Mouse (Mus musculus): Measurements from ENCODE around the gene Krt72.

Krt72 gene

DNA sequence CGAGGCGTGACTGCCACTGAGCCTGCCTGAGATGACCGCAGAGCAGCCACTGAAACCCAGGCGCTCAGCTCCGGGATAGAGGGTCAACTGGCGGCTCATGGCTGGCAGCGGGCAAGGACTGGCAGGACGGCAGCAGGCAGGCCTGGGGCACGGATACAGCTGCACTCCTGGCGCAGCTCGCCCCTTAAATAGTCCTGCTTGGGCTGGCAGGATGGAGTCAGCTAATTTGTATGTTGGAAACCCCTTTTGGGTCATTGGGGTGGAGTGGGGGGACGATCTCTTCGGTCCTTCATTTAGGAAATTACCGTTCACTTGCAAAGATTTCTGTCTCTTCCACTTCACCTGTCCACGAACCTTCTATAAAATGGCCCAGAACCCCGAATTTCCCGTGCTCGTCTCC, at the start of gene Krt72:
Gene Krt72, minus strand, starts transcription at position 101 of the 400 bp plus-strand sequence.
- DNase-seq, result no peak

DNA sequence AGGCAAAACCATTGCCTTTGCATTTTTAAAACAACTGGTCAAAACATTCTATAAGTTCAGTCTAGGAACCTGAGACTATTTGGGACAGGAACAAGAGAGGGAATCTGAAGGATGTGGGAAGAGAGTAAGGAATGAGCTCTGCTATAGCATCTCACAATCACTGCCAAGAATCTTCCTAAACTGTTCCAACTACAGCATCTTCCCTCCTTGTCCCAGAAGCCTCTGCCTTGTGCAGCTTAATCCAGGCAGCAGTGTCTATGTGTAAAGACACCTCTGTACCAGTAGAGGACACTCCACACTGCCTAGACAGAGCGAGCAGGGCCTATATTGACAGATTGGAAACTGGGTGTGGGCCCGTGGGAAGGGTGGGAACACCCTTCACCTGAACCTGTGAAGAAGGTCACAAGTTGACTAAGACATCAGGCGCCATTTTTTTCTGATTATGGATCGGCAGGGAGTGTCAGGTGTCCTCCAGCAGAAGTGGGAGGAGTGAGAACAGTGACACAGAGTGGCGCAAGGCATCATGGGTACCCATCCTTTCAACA, 48.6 kb upstream of the Krt72 start:
- no peak for DNase-seq

DNA sequence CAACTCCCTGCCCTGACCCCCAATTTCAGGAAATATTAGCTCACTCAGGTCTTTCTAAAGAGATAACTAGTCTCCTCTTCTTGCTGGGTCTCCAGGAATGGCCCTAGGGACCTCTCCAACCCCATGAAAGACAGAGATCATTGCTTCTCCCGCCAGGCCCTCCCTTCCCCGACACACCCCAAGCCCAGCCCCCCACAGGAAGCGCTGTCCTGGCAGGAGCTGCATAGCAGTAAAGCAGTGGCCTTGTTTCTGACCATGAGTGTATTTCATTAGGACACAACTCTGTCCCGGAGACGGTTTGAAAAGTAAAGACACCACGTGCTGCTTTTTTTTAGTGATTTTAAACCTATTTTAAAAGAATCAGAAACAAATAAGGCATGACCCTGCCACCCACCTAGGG, 46.9 kb upstream of the Krt72 start:
- no peak for DNase-seq

- DNase-seq, result no peak
Measured at GRCm38 (mm10) chr15:101829441-101829840, 43.2 kb upstream of the Krt72 start.

DNA sequence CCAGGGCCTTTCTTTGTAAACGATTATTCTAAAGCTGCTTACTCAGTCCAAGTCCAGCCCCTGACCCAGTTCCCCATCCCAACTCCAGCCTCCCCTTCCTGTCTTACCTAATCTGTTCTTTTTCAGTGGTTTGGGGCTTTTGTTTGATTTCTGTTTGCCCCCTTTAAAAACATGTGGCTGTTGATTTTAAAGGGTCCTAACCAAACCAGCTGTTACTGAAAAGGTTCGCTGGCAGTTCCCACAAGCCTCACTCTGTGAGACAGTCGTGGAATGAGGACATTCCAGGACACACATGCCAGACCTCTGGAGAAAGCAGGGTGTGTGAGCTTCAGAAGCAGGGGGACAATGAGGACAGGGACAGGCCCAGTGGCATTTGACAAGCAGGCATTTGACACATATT, 35.5 kb upstream of the Krt72 start:
- DNase-seq, result no peak

- DNase-seq, result no peak
Measured at GRCm38 (mm10) chr15:101817875-101818274, 31.6 kb upstream of the Krt72 start, which contains the start of gene Krt2. TSS of gene Krt2 (minus strand) at chr15:101818169.

- DNase-seq, result no peak
Measured at GRCm38 (mm10) chr15:101803052-101803822, 17.0 kb upstream of the Krt72 start.

DNA sequence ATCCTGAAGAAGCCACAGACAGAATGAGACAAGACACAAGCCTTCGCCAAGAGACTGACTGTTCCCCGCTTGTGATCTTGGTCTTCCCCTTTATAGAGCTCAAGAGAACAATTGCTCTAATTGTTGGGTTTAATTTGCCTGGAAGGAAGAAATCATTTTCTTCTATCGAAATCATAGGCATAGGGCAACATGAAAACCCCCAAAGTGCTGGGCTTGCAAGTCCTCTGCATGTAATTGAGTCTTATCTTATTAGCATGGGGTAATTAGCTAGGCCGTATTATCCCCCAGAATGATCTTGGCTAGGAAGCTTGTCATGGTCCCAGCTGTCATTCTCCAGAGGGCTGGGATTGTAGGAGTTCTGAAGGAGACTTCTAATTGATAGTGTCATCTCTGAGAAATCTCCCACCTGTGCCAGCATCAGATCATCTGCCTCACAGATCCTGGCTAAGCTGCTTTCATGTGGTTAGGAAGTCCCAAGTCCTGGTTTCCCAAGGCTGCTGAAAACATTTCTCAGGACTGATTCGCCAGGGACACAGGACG, 16.1 kb upstream of the Krt72 start, which contains the start of gene Krt73:
Gene Krt73, minus strand, starts transcription at position 51 of the 540 bp plus-strand sequence.
- no peak for DNase-seq

- DNase-seq, result no peak
Measured at GRCm38 (mm10) chr15:101790867-101791266, 4.6 kb upstream of the Krt72 start.

DNA sequence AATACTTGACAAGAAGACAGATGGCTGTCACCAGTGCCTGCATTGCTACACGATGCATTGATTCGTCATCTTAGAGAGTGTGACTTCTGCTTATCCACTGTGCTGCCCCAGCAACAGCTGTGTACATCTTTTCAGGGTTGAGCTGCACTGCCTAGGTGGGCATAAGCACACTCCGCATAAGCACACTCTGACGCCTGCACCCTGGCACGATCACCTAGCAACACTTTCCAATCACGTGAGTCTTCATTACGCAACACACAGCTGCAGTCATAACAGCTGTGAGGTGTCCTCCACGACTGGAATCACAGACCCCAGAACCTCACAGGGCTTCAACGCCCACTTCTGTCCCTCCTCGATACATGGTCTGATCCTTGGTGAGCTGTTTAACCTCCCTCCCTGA, 12.8 kb downstream of the Krt72 start:
- DNase-seq, result no peak

DNA sequence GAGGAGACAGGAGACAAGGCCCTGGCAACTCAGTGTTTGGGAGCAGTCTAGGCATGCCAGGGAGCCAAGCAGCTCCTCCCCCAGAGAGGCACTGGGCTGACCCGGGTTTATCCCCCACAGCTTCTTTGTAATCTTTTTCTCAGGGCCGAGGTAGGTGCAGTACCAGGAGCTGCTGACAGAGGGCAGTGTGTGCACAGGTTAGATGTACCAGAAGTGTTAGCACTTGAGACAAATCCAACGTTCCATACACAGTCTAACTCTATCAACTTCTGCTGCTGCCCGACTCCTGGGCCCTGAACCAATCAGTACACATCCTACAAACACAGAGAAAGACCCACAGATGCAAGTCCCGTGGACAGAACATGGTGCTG, 13.6 kb downstream of the Krt72 start:
- DNase-seq, result peak; percentile 71

- no peak for DNase-seq
Measured at GRCm38 (mm10) chr15:101772080-101772710, 14.1 kb downstream of the Krt72 start.

- no peak for DNase-seq
Measured at GRCm38 (mm10) chr15:101770226-101770625, 16.0 kb downstream of the Krt72 start.

GRCm38 (mm10) chr15:101742711-101743110, 43.5 kb downstream of the Krt72 start, which contains the start of gene Krt71:
TSS of gene Krt71 (minus strand) at chr15:101743109.
- no peak for DNase-seq

- no peak for DNase-seq
Measured at GRCm38 (mm10) chr15:101737786-101738185, 48.5 kb downstream of the Krt72 start.

DNA sequence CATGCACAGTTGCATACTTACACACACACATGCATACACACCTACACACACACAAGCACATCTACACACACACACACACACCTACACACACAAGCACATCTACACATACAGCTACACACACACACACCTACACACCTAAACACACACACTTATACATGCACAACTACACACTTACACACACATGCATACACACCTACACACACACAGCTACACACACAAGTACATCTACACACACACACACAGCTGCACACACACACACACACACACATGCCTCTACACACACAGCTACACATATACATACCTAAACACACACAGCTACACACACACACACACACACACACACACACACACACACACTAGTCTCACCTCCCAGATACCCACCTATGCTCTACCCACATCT, 55.6 kb downstream of the Krt72 start:
- no peak for DNase-seq

Measured in thymus, postnatal 25 days (tissue).